Mouse (Mus musculus): Measurements from ENCODE around the gene Efcab12.

DNA sequence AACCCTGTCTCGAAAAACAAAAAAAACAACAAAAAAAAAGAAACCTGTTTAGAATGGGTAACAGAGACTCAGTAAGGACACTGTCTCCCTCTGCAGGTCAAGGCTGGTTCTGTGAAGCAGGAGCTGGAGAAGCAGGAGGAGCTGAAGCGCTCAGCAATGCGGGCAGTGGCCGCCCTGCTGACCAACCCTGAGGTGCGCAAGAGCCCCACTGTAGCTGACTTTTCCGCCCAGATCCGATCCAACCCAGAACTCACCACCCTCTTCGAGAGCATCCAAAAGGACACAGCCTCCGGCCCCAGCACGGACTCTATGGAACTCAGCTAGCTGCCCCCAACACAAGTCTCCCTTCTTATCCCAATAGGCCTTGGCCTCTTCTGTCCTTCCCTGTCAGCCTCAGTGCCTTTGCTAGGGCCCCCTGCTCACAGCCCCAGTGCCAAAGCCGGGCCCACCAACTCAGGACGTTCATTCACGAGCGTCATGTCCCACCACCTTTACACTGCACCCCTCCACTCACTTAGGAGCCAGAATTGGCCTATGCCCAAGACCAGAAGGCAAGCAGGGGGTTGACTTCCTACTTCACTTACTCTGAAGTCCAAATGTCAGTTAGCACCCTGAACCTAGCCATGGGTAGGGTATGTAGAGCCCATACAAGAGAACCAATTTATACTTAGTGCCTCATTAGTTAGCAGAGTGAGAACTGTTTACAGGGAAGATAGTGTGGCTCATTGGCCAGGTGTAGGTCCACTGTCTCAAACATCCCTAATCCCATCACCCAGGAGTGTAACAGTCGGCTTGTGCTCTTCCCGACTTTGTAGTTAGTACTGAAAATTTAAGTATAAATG lies 34.5 kb downstream of the Efcab12 start:
- TF ChIP-seq CTCF (IDR thresholded peaks at IDR 0.05; ENCODE audit: low read depth, low read length) = peak; percentile 68
- no peak for TF ChIP-seq POLR2A (IDR thresholded peaks at IDR 0.05; ENCODE audit: extremely low read depth, insufficient read depth, low read length)

Measured in liver, adult 2 months (tissue).